Mouse (Mus musculus) gastrocnemius, postnatal 4 days (tissue): ENCODE data around the gene Dtx3l. TPM values are rescaled to one million over a fixed set of nuclear protein-coding genes. Genes with fewer than 3 reads are reported as not detected.
"Not testable (repeated sequence)": the region's sequence is repeated elsewhere in the genome, so short reads cannot be mapped to it uniquely, and the experiment has no call there.

Source experiments
- DNase-seq, 2 experiments: peaks; one replicate each; pipeline ENCODE4 v3.0.0; 2021 to 2022; ENCODE audit warnings: low spot score in 2 of 2, mixed read lengths in 2 of 2
- long read RNA-seq, 2 experiments: library from polyadenylated mRNA; stranded (forward); transcript quantifications; one replicate each; pipeline ENCODE4 v2.0.0; 2021
- total RNA-seq, 2 experiments: library from RNA; stranded (reverse); gene quantifications; 2 replicates each; pipeline ENCODE4 v1.2.3; 2021

Dtx3l gene
- total RNA-seq, result 1 to 10 TPM; 4.6 to 5.5 TPM
- long read RNA-seq, experiment 1, full-length matches to known transcripts, result 1 of 2 reads
- long read RNA-seq, experiment 1, partial matches to known transcripts, result 0 of 2 reads
- long read RNA-seq, experiment 1, other reads (novel, unspliced or antisense), result 1 of 2 reads
- long read RNA-seq, experiment 2, full-length matches to known transcripts, result 1 of 2 reads
- long read RNA-seq, experiment 2, partial matches to known transcripts, result 1 of 2 reads
- long read RNA-seq, experiment 2, other reads (novel, unspliced or antisense), result 0 of 2 reads

GRCm38 (mm10) chr16:35938211-35939151, at the start of gene Dtx3l, which contains the start of gene Parp9:
Gene Dtx3l, minus strand, starts transcription at chr16:35939151.
Gene Parp9, plus strand, starts transcription at chr16:35938470.
- peak; percentile 27 to 61 for DNase-seq

- DNase-seq, result no peak
Observed at GRCm38 (mm10) chr16:35987930-35988329, 49.0 kb upstream of the Dtx3l start.

- no peak for DNase-seq
Observed at GRCm38 (mm10) chr16:35984471-35984870, 45.5 kb upstream of the Dtx3l start.

GRCm38 (mm10) chr16:35983517-35984101, 44.7 kb upstream of the Dtx3l start:
- DNase-seq, result peak; percentile 53 to 66

GRCm38 (mm10) chr16:35982902-35983516, 44.1 kb upstream of the Dtx3l start:
- peak; percentile 88 to 90 for DNase-seq

GRCm38 (mm10) chr16:35982506-35982901, 43.6 kb upstream of the Dtx3l start:
- DNase-seq, result no peak

GRCm38 (mm10) chr16:35981363-35981821, 42.4 kb upstream of the Dtx3l start:
- DNase-seq, result peak; percentile 100

GRCm38 (mm10) chr16:35978450-35978849, 39.5 kb upstream of the Dtx3l start, which contains the start of gene Kpna1:
Gene Kpna1, plus strand, starts transcription at chr16:35978750.
- not testable (repeated sequence) for DNase-seq

- DNase-seq, result no peak
Observed at GRCm38 (mm10) chr16:35974021-35974420, 35.1 kb upstream of the Dtx3l start.

- no peak for DNase-seq
Observed at GRCm38 (mm10) chr16:35968149-35968548, 29.2 kb upstream of the Dtx3l start.

GRCm38 (mm10) chr16:35967319-35967718, 28.4 kb upstream of the Dtx3l start:
- no peak for DNase-seq

GRCm38 (mm10) chr16:35966411-35967115, 27.6 kb upstream of the Dtx3l start:
- no peak for DNase-seq

- DNase-seq, result not testable (repeated sequence)
Observed at GRCm38 (mm10) chr16:35965991-35966390, 27.0 kb upstream of the Dtx3l start.

- no peak for DNase-seq
Observed at GRCm38 (mm10) chr16:35952628-35953130, 13.7 kb upstream of the Dtx3l start.

- DNase-seq, result no peak
Observed at GRCm38 (mm10) chr16:35951216-35951615, 12.3 kb upstream of the Dtx3l start.

- DNase-seq, result no peak
Observed at GRCm38 (mm10) chr16:35949264-35949663, 10.3 kb upstream of the Dtx3l start.

GRCm38 (mm10) chr16:35941382-35941781, 2.4 kb upstream of the Dtx3l start:
- no peak for DNase-seq

- DNase-seq, result peak; percentile 58 to 84
Observed at GRCm38 (mm10) chr16:35939690-35940089, 739 bp upstream of the Dtx3l start.

GRCm38 (mm10) chr16:35939261-35939660, 310 bp upstream of the Dtx3l start:
- DNase-seq, result peak in 1 of 2 experiments; percentile 13

GRCm38 (mm10) chr16:35933181-35933580, 5.8 kb downstream of the Dtx3l start:
- DNase-seq, result no peak
